Mouse (Mus musculus) hindbrain, embryonic 14.5 days (tissue): ENCODE measurements around the gene Pten. TPM values are rescaled to one million over a fixed set of nuclear protein-coding genes. Genes with fewer than 3 reads are reported as not detected.

ENCODE experiments used
- ATAC-seq: fragments of 200-750 bp; cut with Nextera tagmentation; 2 replicates; pipeline ENCODE4 v1.8.0; 2017; ENCODE audit warnings: moderate number of reproducible peaks, mild to moderate bottlenecking, moderate TSS enrichment, moderate library complexity; ENCODE audit not compliant: low FRiP score
- DNase-seq: peaks from one replicate; pipeline ENCODE4 v3.0.0-alpha.2; 2015; ENCODE audit warnings: low spot score
- H3K27ac ChIP-seq: fragments of 300-500 bp; sonication (generic); 2 replicates; pipeline ENCODE4 v1.5.1; 2014; ENCODE audit warnings: mild to moderate bottlenecking, moderate library complexity
- H3K27me3 ChIP-seq: fragments of 300-500 bp; sonication (generic); 2 replicates; pipeline ENCODE4 v1.6.1; 2014; ENCODE audit warnings: mild to moderate bottlenecking, low read length, mixed read lengths; ENCODE audit not compliant: control insufficient read depth, insufficient read depth
- H3K36me3 ChIP-seq: fragments of 300-500 bp; sonication (generic); replicated peaks from 2 replicates; pipeline ENCODE4 v1.6.1; 2014; ENCODE audit not compliant: control insufficient read depth, insufficient read depth
- H3K4me1 ChIP-seq: fragments of 300-500 bp; sonication (generic); replicated peaks from 2 replicates; pipeline ENCODE4 v1.6.1; 2014; ENCODE audit warnings: antibody characterized with exemption, low read length, mixed read lengths; ENCODE audit not compliant: control insufficient read depth, insufficient read depth
- H3K4me2 ChIP-seq: fragments of 300-500 bp; sonication (generic); replicated peaks from 2 replicates; pipeline ENCODE4 v1.6.1; 2014; ENCODE audit warnings: mild to moderate bottlenecking, moderate library complexity
- H3K4me3 ChIP-seq: fragments of 300-500 bp; sonication (generic); replicated peaks from 2 replicates; pipeline ENCODE4 v1.5.1; 2014; ENCODE audit warnings: mild to moderate bottlenecking, low read length
- H3K9ac ChIP-seq: fragments of 300-500 bp; sonication (generic); 2 replicates; pipeline ENCODE4 v1.6.1; 2014
- H3K9me3 ChIP-seq: fragments of 300-500 bp; sonication (generic); 2 replicates; pipeline ENCODE4 v1.6.1; 2016; ENCODE audit warnings: low read length; ENCODE audit not compliant: control insufficient read depth
- WGBS: fragments of 180-500 bp; shearing (Covaris S2); extraction: QIAGEN DNeasy Blood & Tissue Kit; methylation state at CpG from one replicate; pipeline ENCODE4 v1.1.7; 2014; 5-methylcytosine and 5-hydroxymethylcytosine counted together
- polyA plus RNA-seq: library from polyadenylated mRNA; unstranded; fragments of >200 nt; fragmentation: Nextera tagmentation; extraction: Ambion mirVana; gene quantifications from 2 replicates; pipeline ENCODE4 v1.2.1, GENCODE M21; 2014

Pten gene
- polyA plus RNA-seq, 1 experiment from 2014 or later: 22.8 TPM

DNA sequence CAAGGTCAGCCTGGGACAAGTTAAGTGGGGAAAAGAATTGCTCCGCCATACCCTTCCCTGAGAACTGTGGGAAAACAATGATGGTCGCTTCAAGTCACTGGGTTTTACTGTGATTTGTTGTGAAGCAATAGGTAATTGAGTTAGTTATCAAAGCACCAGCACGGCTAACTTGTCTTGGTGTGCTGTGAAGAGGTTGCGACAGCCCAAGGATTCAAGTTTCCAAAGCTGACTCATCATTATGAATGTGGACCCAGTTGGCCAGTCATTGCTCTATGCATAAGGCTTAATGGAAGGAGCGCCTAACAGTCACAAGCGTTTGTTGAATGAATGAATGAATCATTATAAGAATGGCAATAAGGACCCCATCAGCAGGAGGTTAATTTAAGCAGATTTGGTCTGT, 4.9 kb upstream of the Pten start:
- 94% methylated on average over 6 of the region's 6 CpGs for WGBS

DNA sequence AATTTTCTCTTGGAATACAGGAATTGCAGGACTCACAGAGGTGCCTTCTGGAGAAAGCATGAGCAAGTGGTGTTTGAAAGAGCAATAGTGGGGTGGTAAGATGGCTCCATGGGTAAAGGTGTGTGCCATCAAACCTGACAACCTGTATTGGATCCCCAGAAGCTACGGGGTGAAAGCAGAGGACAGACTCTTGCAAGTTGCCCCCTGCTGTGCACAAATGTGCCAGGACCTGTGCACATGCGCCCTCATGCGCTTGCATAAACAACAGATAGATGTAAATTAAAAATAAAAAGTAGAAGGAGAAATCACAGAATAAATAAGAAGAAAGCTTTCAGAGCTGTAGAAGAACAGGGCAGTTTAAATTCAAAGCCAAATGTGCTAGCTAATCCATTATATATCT, 3.9 kb upstream of the Pten start:
- WGBS: 76% methylated on average over 3 of the region's 3 CpGs
- Histone ChIP-seq H3K27me3 (no peaks in the 10 kb centered on the region), H3K4me3 (no peak overlapping the region), H3K36me3 (no peaks in the 10 kb centered on the region), H3K4me2 (no peak overlapping the region), H3K27ac (no peak overlapping the region), H3K4me1 (peaks cover 10% of the 10 kb centered on the region; the same call in 1 of the 2 replicates), H3K9me3 (no peaks in the 10 kb centered on the region), H3K9ac (no peak overlapping the region)
- DNase-seq: no peak
- ATAC-seq: no peak

More for the DNA sequence above, 4.9 kb upstream of the Pten start:
- Histone ChIP-seq H3K9ac (no peak overlapping the region), H3K36me3 (no peaks in the 10 kb centered on the region), H3K27ac (no peak overlapping the region), H3K4me2 (no peak overlapping the region), H3K9me3 (no peaks in the 10 kb centered on the region), H3K27me3 (no peaks in the 10 kb centered on the region), H3K4me3 (no peak overlapping the region), H3K4me1 (peaks cover 10% of the 10 kb centered on the region; the same call in 1 of the 2 replicates)
- DNase-seq: no peak
- ATAC-seq: no peak

DNA sequence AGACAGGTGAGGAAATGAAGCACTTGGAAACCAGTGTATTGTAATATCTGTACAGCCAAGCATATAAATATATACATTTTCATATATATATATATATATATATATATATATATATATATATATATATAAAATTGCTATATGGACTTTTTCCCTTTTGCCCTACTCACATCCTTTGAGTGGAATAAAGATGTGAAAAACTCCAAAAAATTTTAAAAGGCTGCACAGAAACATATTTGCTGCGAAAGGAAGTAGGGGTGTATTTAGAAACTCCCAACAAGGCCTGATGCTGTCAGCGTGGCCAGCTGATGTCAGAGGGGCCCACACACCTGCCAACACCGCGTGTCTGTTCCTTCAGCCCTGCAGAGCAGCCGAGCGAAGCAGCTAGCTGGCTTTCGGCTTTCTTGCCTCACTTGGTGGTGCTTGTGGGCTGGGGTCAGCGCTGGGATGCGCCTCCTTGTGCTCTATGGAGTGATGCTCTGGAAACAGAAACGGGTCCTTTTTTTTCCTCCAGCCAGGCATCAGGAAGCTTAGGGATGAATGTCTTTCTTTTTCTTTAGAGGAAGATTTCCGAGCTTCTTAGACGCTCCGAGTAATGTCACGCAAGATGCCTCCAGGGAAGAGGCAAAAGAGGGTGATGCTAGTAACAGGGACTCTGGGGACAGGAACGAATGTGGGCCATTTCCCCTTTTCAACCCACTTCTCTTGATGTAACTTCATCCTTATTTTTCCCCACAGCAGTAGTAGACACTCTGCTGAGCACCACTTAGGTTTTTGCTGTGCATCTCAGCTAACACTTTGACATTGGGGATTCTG, 2.9 kb upstream of the Pten start:
- H3K4me1 ChIP-seq: peaks cover 10% of the 10 kb centered on the region; the same call in 1 of the 2 replicates
- peak overlapping the region; percentile 99 for H3K4me2 ChIP-seq
- peak; percentile 27 for DNase-seq
- no peak overlapping the region for H3K27ac ChIP-seq
- no peaks in the 10 kb centered on the region for H3K27me3 ChIP-seq
- peak overlapping the region; percentile 72; the same call in 1 of the 2 replicates for H3K9ac ChIP-seq
- H3K9me3 ChIP-seq: no peaks in the 10 kb centered on the region
- H3K36me3 ChIP-seq: no peaks in the 10 kb centered on the region
- peak overlapping the region; percentile 1; the same call in 1 of the 2 replicates for H3K4me3 ChIP-seq
- no peak for ATAC-seq
- WGBS: 13% methylated on average over 15 of the region's 15 CpGs

DNA sequence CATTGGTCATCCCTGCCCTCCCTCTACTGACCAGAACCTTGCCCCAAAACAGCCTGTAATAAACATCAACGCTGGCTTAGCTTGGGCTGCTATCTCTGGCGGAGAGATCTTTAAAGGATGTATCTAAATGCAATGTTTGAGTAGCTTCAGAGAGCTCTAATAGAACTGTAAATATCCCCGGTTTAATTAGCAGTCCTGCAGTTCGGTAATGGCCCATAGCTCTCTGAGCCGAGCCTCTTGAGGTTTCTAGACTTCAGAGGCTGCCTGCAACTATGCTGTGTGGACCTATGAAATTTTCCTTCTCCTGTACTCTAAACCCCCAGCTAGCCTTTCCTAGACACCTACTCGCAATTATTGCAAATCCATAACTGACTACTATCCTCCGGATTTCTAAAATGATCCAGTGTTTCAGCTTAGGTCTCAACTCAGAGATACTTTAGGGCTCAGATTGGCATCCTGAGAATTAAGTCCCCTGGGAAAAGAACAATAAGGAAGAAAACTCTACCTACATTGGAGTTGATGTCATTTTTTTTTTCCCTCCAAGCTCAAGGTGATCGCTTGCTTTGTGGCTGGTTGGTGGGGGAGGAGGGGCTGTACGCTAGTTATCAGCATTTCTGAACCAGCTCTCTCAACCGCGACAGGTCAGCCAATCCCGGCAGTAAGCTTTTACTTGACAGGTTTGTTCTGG, 2.0 kb upstream of the Pten start:
- H3K4me3 ChIP-seq: peak overlapping the region; percentile 92
- no peaks in the 10 kb centered on the region for H3K27me3 ChIP-seq
- no peaks in the 10 kb centered on the region for H3K36me3 ChIP-seq
- 4% methylated on average over 12 of the region's 12 CpGs for WGBS
- peak; percentile 38 for DNase-seq
- peak overlapping the region; percentile 72 for H3K9ac ChIP-seq
- H3K4me1 ChIP-seq: peaks cover 17% of the 10 kb centered on the region; the same call in 1 of the 2 replicates
- H3K27ac ChIP-seq: peak overlapping the region; percentile 98; the same call in 1 of the 2 replicates
- no peak for ATAC-seq
- peak overlapping the region; percentile 99 for H3K4me2 ChIP-seq
- no peaks in the 10 kb centered on the region for H3K9me3 ChIP-seq

DNA sequence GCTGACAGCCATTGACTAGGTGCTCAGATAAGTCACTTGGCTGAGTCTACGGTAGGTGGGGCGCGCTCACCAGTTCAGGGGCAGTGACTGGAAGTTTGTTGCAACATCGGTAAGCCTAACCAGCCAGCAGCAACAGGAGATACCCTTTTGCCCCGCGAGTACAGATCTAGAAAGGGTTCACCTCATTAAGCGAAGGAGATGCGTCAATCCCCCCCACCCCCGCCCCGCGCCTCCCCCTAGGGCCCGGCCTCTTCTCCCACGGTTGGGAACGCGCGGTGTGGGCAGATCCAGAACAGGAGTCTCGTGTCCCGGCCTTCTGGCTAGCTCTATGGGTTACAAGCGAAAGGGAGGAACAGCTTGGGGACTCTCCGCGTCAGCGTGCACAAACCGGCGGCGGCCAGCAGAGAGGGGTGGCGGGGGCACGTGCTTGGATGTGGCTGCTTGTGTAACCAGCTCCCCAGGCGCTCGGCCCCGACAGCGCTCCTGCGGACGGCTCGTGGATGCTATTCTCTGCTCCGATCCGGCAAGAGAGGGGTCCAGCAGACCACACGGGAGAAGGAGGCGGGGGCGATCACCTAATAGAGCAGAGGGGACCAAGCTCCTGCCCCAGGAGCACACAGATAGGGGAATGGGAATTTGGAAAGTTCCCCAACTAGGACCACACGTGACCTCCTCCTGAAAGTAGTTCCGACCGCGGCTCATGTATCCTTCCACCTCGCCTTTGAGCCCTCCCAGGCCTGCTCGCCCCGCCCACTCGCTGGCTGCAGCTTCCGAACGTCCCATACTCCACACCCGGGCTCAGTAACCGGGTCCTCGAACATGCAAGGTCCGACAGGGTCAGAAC, 1.3 kb upstream of the Pten start:
- no peaks in the 10 kb centered on the region for H3K27me3 ChIP-seq
- peak overlapping the region; percentile 92 for H3K4me3 ChIP-seq
- H3K9ac ChIP-seq: peak overlapping the region; percentile 72
- peak overlapping the region; percentile 98 for H3K27ac ChIP-seq
- ATAC-seq: peak; percentile 86
- H3K4me2 ChIP-seq: peak overlapping the region; percentile 99
- H3K36me3 ChIP-seq: no peaks in the 10 kb centered on the region
- WGBS: under 1% methylated on average over 51 of the region's 53 CpGs
- no peaks in the 10 kb centered on the region for H3K9me3 ChIP-seq
- peaks cover 25% of the 10 kb centered on the region for H3K4me1 ChIP-seq
- peak; percentile 97 for DNase-seq

DNA sequence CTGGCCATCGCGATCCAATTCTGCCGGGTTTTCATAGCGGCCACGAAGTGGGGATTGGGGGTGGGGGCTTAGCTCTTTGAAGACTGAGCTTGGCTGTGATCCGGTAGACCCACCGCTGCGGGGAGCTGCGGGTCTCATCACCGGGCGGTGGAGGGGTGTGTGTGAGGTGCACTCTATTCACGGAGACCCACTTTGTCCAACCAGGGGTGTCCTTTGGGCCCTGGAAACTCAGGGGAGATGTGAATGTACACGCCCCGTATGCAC, 729 bp upstream of the Pten start:
- ATAC-seq (peak; percentile 64), DNase-seq (no peak)
- Histone ChIP-seq H3K9ac (peak overlapping the region; percentile 72), H3K4me1 (peaks cover 28% of the 10 kb centered on the region), H3K36me3 (no peaks in the 10 kb centered on the region), H3K27me3 (no peaks in the 10 kb centered on the region), H3K4me3 (peak overlapping the region; percentile 92), H3K27ac (peak overlapping the region; percentile 98), H3K4me2 (peak overlapping the region; percentile 99), H3K9me3 (no peaks in the 10 kb centered on the region)
- WGBS: 0% methylated on average over 14 of the region's 14 CpGs

DNA sequence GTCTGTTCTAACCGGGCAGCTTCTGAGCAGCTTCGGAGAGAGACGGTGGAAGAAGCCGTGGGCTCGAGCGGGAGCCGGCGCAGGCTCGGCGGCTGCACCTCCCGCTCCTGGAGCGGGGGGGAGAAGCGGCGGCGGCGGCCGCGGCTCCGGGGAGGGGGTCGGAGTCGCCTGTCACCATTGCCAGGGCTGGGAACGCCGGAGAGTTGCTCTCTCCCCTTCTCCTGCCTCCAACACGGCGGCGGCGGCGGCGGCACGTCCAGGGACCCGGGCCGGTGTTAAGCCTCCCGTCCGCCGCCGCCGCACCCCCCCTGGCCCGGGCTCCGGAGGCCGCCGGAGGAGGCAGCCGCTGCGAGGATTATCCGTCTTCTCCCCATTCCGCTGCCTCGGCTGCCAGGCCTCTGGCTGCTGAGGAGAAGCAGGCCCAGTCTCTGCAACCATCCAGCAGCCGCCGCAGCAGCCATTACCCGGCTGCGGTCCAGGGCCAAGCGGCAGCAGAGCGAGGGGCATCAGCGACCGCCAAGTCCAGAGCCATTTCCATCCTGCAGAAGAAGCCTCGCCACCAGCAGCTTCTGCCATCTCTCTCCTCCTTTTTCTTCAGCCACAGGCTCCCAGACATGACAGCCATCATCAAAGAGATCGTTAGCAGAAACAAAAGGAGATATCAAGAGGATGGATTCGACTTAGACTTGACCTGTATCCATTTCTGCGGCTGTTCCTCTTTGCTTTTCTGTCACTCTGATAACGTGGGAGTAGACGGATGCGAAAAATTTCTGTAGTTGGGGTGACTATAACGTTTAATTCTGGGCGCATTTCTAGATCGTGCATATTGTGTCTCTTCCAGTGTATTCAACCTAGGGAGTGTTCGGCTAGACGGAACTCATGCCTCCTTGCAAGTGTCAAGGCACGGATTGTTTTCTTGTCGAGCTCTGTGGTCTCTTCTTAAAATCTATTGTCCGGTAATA, 815 bp downstream of the Pten start:
- peak; percentile 50 for DNase-seq
- Histone ChIP-seq H3K36me3 (no peaks in the 10 kb centered on the region), H3K9me3 (no peaks in the 10 kb centered on the region), H3K4me3 (peak overlapping the region; percentile 92), H3K9ac (peak overlapping the region; percentile 97), H3K27ac (peak overlapping the region; percentile 98), H3K4me2 (peak overlapping the region; percentile 99), H3K27me3 (no peaks in the 10 kb centered on the region), H3K4me1 (peaks cover 36% of the 10 kb centered on the region)
- ATAC-seq: peak; percentile 9
- under 1% methylated on average over 46 of the region's 69 CpGs for WGBS

DNA sequence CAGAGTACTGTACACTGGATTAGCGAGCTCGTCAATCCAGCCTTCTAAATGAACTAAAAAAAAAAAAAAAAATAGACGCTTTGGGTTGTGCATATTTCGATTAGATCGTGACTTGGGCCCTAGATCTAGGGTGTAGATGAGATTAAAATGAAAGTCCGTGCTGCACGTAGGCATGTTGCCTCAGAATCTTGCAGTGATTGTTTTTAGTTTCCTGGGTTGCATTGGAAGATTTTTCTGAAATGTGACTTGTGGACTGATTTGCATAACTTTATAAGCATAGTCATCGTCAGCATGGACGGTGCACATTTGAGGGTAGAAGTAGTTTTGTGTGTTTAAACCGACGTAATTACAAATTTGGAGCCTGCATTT, 1.5 kb downstream of the Pten start:
- Histone ChIP-seq H3K4me1 (peaks cover 39% of the 10 kb centered on the region), H3K27ac (peak overlapping the region; percentile 98), H3K9ac (peak overlapping the region; percentile 97), H3K27me3 (no peaks in the 10 kb centered on the region), H3K9me3 (no peaks in the 10 kb centered on the region), H3K4me3 (peak overlapping the region; percentile 92), H3K4me2 (peak overlapping the region; percentile 99), H3K36me3 (no peaks in the 10 kb centered on the region)
- no peak for DNase-seq
- under 1% methylated on average over 11 of the region's 11 CpGs for WGBS
- no peak for ATAC-seq
